Comparison of ENCODE assay signal across 8 mouse cellular contexts in the genomic region with DNA sequence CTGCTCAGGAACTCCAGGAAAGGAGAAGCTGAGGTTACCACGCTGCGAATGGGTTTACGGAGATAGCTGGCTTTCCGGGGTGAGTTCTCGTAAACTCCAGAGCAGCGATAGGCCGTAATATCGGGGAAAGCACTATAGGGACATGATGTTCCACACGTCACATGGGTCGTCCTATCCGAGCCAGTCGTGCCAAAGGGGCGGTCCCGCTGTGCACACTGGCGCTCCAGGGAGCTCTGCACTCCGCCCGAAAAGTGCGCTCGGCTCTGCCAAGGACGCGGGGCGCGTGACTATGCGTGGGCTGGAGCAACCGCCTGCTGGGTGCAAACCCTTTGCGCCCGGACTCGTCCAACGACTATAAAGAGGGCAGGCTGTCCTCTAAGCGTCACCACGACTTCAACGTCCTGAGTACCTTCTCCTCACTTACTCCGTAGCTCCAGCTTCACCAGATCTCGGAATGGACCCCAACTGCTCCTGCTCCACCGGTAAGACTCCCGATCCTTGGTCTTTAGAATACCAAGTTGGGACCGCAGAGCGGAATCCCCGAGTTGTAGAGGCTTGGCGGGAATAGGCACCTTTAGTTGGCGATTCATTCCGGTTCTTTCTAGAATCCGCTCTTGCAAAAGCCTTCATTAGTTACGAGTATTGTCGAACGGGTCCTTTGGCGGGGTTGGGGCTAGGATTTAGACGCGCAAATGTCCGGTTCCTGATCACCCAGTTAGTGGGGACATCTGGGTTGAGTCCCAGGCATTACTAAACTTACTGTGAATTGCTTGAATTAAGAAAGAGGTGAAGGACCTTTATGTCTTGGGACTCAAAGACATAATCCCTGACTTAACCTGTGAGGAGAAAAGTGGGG. TPM values are rescaled to one million over a fixed set of nuclear protein-coding genes. Genes with fewer than 3 reads are reported as not detected.
DNase-seq lines count a peak whose midpoint lies in the region; ATAC-seq lines count a peak whose summit lies in the region.

A gene (plus strand): TSS at position 226 of the 856 bp plus-strand sequence.

- peak within 1 kb of the TSS; percentile 26; the same call in 1 of the 2 replicates for H3K27ac ChIP-seq in embryonic facial prominence, embryonic 10.5 days (replicated peaks)
- peak within 1 kb of the TSS; percentile 83 for H3K27ac ChIP-seq in intestine, embryonic 16.5 days (ENCODE audit: low read length)

- ATAC-seq in intestine, embryonic 16.5 days: peak; percentile 89

- peak within 1 kb of the TSS; percentile 78 for H3K9ac ChIP-seq in intestine, embryonic 16.5 days (ENCODE audit: low read depth, low read length)

- H3K4me2 ChIP-seq in intestine, embryonic 16.5 days (ENCODE audit: low read depth, low read length): peak within 1 kb of the TSS; percentile 75

- no peaks in the 10 kb centered on the region for H3K9me3 ChIP-seq in embryonic facial prominence, embryonic 10.5 days
- no peaks in the 10 kb centered on the region for H3K9me3 ChIP-seq in intestine, embryonic 16.5 days (ENCODE audit: control insufficient read depth, low read length)

- under 1% methylated on average over 50 of the region's 50 CpGs for WGBS in embryonic facial prominence, embryonic 10.5 days
- WGBS in intestine, embryonic 16.5 days: under 1% methylated on average over 50 of the region's 50 CpGs

- H3K4me1 ChIP-seq in embryonic facial prominence, embryonic 10.5 days: peaks cover 43% of the 10 kb centered on the region
- H3K4me1 ChIP-seq in intestine, embryonic 16.5 days (ENCODE audit: control insufficient read depth, insufficient read depth, low read length): peaks cover 12% of the 10 kb centered on the region

- DNase-seq in 3134 (ENCODE audit: extremely low read depth, insufficient read length, low spot score): peak; percentile 95
- DNase-seq in adrenal gland, adult 8-10 months: peak; percentile 92
- DNase-seq in embryonic facial prominence, embryonic 10.5 days (ENCODE audit: low spot score): peak; percentile 85
- DNase-seq in gastrocnemius, postnatal 4 days (ENCODE audit: low spot score in 2 of 2): peak; percentile 66 to 88
- peak; percentile 88 to 89 for DNase-seq in left cerebral cortex, postnatal 25 days (ENCODE audit: low spot score in 2 of 2)
- peak; percentile 78 for DNase-seq in mesoderm, embryonic 11.5 days (ENCODE audit: low read depth, low spot score)
- DNase-seq in right cerebral cortex, postnatal 4 days: peak; percentile 71

- H3K36me3 ChIP-seq in embryonic facial prominence, embryonic 10.5 days (replicated peaks): no peaks in the 10 kb centered on the region
- no peaks in the 10 kb centered on the region for H3K36me3 ChIP-seq in intestine, embryonic 16.5 days (ENCODE audit: control insufficient read depth, insufficient read depth, low read length)

- H3K4me3 ChIP-seq in embryonic facial prominence, embryonic 10.5 days: peak within 1 kb of the TSS; percentile 64
- H3K4me3 ChIP-seq in intestine, embryonic 16.5 days (ENCODE audit: low read length): peak within 1 kb of the TSS; percentile 63

- intact Hi-C loops in left cerebral cortex, postnatal 25 days (cut with DNase I): no loop called here

- H3K27me3 ChIP-seq in embryonic facial prominence, embryonic 10.5 days (replicated peaks; ENCODE audit: low read depth, poor library complexity, severe bottlenecking): peaks cover 100% of the 10 kb centered on the region
- peaks cover 8% of the 10 kb centered on the region; the same call in 1 of the 2 replicates for H3K27me3 ChIP-seq in intestine, embryonic 16.5 days (replicated peaks; ENCODE audit: control insufficient read depth, insufficient read depth, low read length)

RNA-seq across cellular contexts. Expression of the gene that starts here (rescaled TPM):
- total RNA-seq in adrenal gland, adult 8-10 months (2022): 100 to 1,000 TPM; 179 to 332 (median 286) TPM
- polyA plus RNA-seq in embryonic facial prominence, embryonic 10.5 days (2016; fragmentation: Nextera tagmentation; extraction: Ambion mirVana): 184 and 196 TPM in 2 replicates
- total RNA-seq in gastrocnemius, postnatal 4 days (2021): 10 to 100 TPM; 42.4 to 49.1 TPM
- 3,631 and 3,684 TPM in 2 replicates for polyA plus RNA-seq in intestine, embryonic 16.5 days (2015; fragmentation: Nextera tagmentation; extraction: Ambion mirVana)
- 100 to 1,000 TPM; 501 to 574 TPM for total RNA-seq in left cerebral cortex, postnatal 25 days (2021)

Comparison
In these comparisons a context has a peak if more than half of its experiments do, and no peak if none do; other contexts are left out.
1. Peak in every context shown above with its lines: DNase-seq, ATAC-seq, H3K4me3 ChIP-seq and H3K27ac ChIP-seq.
2. RNA of the gene that starts here (polyA plus RNA-seq): 3,631 to 3,684 TPM in intestine, embryonic 16.5 days; 184 to 196 TPM in embryonic facial prominence, embryonic 10.5 days; every median in the first group is over 10 times any median in the second.